Mouse (Mus musculus) testis, adult 2 months (tissue): Measurements from ENCODE around the gene C1qb.

Experiments
- CTCF ChIP-seq: fragments of 200-500 bp; IDR thresholded peaks from 2 replicates; pipeline ENCODE4 v1.5.1; 2012; ENCODE audit warnings: low read depth, mild to moderate bottlenecking, inconsistent platforms, low read length, moderate library complexity; ENCODE audit not compliant: control insufficient read depth, insufficient read depth, insufficient replicate concordance
- POLR2A ChIP-seq: fragments of 200-500 bp; IDR thresholded peaks from 2 replicates; pipeline ENCODE4 v1.6.1; 2012; ENCODE audit warnings: low read depth, mild to moderate bottlenecking, inconsistent platforms, low read length, moderate library complexity; ENCODE audit not compliant: control insufficient read depth

GRCm38 (mm10) chr4:136898637-136899036 is 12.7 kb upstream of the C1qb start, which contains the start of gene C1qa:
- TF ChIP-seq CTCF (no peak), POLR2A (no peak)
